Mouse (Mus musculus): ENCODE data around the gene Atp1a1. TPM values are rescaled to one million over a fixed set of nuclear protein-coding genes. Genes with fewer than 3 reads are reported as not detected.

Atp1a1 gene
- polyA plus RNA-seq, 1 experiment from 2014 or later, result 434 TPM

GRCm38 (mm10) chr3:101606861-101607455, 2.5 kb upstream of the Atp1a1 start:
- Histone ChIP-seq H3K9me3 (replicated peaks; ENCODE audit: control insufficient read depth, low read length) (no peaks in the 10 kb centered on the region), H3K4me2 (no peak overlapping the region), H3K4me3 (ENCODE audit: low read depth, low read length) (no peak overlapping the region), H3K27me3 (ENCODE audit: control insufficient read depth, insufficient read depth, low read length) (no peaks in the 10 kb centered on the region), H3K4me1 (ENCODE audit: control insufficient read depth, insufficient read depth, low read length) (peaks cover 18% of the 10 kb centered on the region), H3K27ac (ENCODE audit: low read depth, low read length) (no peak overlapping the region), H3K36me3 (ENCODE audit: control insufficient read depth, insufficient read depth, low read length) (no peaks in the 10 kb centered on the region), H3K9ac (ENCODE audit: low read depth, low read length) (no peak overlapping the region)
- ATAC-seq (replicated peaks; ENCODE audit: insufficient number of reproducible peaks, low FRiP score, low TSS enrichment), result no peak
- 75% methylated on average over 7 of the region's 7 CpGs for WGBS (ENCODE audit: insufficient replicate concordance)

GRCm38 (mm10) chr3:101605721-101606120, 1.2 kb upstream of the Atp1a1 start:
- Histone ChIP-seq H3K27me3 (ENCODE audit: control insufficient read depth, insufficient read depth, low read length) (no peaks in the 10 kb centered on the region), H3K4me3 (ENCODE audit: low read depth, low read length) (no peak overlapping the region), H3K27ac (ENCODE audit: low read depth, low read length) (no peak overlapping the region), H3K9ac (ENCODE audit: low read depth, low read length) (no peak overlapping the region), H3K9me3 (replicated peaks; ENCODE audit: control insufficient read depth, low read length) (no peaks in the 10 kb centered on the region), H3K36me3 (ENCODE audit: control insufficient read depth, insufficient read depth, low read length) (no peaks in the 10 kb centered on the region), H3K4me2 (no peak overlapping the region; the same call in 1 of the 2 replicates), H3K4me1 (ENCODE audit: control insufficient read depth, insufficient read depth, low read length) (peaks cover 28% of the 10 kb centered on the region)
- ATAC-seq (replicated peaks; ENCODE audit: insufficient number of reproducible peaks, low FRiP score, low TSS enrichment), result no peak
- WGBS (ENCODE audit: insufficient replicate concordance), result 26% methylated on average over 2 of the region's 2 CpGs

DNA sequence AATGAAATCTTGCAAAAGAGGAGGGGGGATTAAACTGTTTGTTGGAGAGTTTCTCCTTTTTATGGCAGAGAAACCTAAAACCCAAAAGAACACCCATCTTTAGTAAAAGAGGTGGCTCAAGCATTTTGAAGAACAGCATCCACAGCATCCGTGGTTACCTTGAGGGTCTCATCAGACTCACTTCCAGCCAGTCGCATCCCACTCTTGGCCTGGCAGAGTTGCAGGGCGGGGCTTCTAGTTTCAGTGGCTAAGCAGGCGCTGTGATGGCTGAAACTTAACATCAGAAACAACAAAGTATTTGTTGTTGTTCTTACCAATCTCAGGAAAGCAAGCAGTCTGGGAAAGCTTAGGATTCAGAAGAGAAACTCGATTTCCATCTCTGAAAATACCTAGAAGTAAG, 807 bp upstream of the Atp1a1 start:
- 10% methylated on average over 5 of the region's 5 CpGs for WGBS (ENCODE audit: insufficient replicate concordance)
- peaks cover 32% of the 10 kb centered on the region for H3K4me1 ChIP-seq (ENCODE audit: control insufficient read depth, insufficient read depth, low read length)
- H3K27ac ChIP-seq (ENCODE audit: low read depth, low read length), result peak overlapping the region; percentile 100; the same call in 1 of the 2 replicates
- H3K27me3 ChIP-seq (ENCODE audit: control insufficient read depth, insufficient read depth, low read length), result no peaks in the 10 kb centered on the region
- ATAC-seq (replicated peaks; ENCODE audit: insufficient number of reproducible peaks, low FRiP score, low TSS enrichment), result no peak
- peak overlapping the region; percentile 98 for H3K4me3 ChIP-seq (ENCODE audit: low read depth, low read length)
- H3K9ac ChIP-seq (ENCODE audit: low read depth, low read length), result 0 out of 2 replicates have a peak overlapping the region, but pooled peaks have one; percentile 100
- peak overlapping the region; percentile 88 for H3K4me2 ChIP-seq
- H3K36me3 ChIP-seq (ENCODE audit: control insufficient read depth, insufficient read depth, low read length), result no peaks in the 10 kb centered on the region
- H3K9me3 ChIP-seq (replicated peaks; ENCODE audit: control insufficient read depth, low read length), result no peaks in the 10 kb centered on the region

GRCm38 (mm10) chr3:101603661-101604549, 579 bp downstream of the Atp1a1 start:
- peak overlapping the region; percentile 100 for H3K27ac ChIP-seq (ENCODE audit: low read depth, low read length)
- H3K9ac ChIP-seq (ENCODE audit: low read depth, low read length), result peak overlapping the region; percentile 100
- no peaks in the 10 kb centered on the region for H3K27me3 ChIP-seq (ENCODE audit: control insufficient read depth, insufficient read depth, low read length)
- under 1% methylated on average over 46 of the region's 68 CpGs for WGBS (ENCODE audit: insufficient replicate concordance)
- H3K9me3 ChIP-seq (replicated peaks; ENCODE audit: control insufficient read depth, low read length), result no peaks in the 10 kb centered on the region
- peak overlapping the region; percentile 98 for H3K4me3 ChIP-seq (ENCODE audit: low read depth, low read length)
- H3K36me3 ChIP-seq (ENCODE audit: control insufficient read depth, insufficient read depth, low read length), result no peaks in the 10 kb centered on the region
- peak overlapping the region; percentile 88 for H3K4me2 ChIP-seq
- peaks cover 46% of the 10 kb centered on the region for H3K4me1 ChIP-seq (ENCODE audit: control insufficient read depth, insufficient read depth, low read length)
- ATAC-seq (replicated peaks; ENCODE audit: insufficient number of reproducible peaks, low FRiP score, low TSS enrichment), result peak; percentile 78

DNA sequence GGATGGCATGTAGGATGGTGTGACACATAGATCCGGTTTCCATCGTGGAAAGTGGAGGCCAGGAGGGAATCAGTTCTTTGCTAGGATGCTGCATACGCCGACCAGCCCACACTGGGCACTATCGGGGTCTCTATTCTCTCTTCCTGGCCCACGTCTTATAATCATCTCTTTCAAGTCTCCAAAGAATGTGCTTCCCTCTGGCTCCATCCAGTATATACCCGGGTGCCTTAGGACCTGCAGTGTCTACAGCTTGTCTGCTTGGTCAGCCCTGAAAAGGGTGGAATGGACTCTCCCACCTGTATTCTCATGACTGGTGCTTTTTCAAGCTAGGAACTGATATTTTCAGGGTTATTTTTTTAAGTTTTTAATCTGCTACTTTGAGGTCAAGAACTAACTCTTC, 1.3 kb downstream of the Atp1a1 start:
- no peak for ATAC-seq (replicated peaks; ENCODE audit: insufficient number of reproducible peaks, low FRiP score, low TSS enrichment)
- H3K9me3 ChIP-seq (replicated peaks; ENCODE audit: control insufficient read depth, low read length), result no peaks in the 10 kb centered on the region
- peak overlapping the region; percentile 88 for H3K4me2 ChIP-seq
- WGBS (ENCODE audit: insufficient replicate concordance), result 14% methylated on average over 7 of the region's 7 CpGs
- H3K9ac ChIP-seq (ENCODE audit: low read depth, low read length), result peak overlapping the region; percentile 100
- H3K4me1 ChIP-seq (ENCODE audit: control insufficient read depth, insufficient read depth, low read length), result peaks cover 53% of the 10 kb centered on the region
- H3K36me3 ChIP-seq (ENCODE audit: control insufficient read depth, insufficient read depth, low read length), result no peaks in the 10 kb centered on the region
- H3K27ac ChIP-seq (ENCODE audit: low read depth, low read length), result peak overlapping the region; percentile 100
- no peaks in the 10 kb centered on the region for H3K27me3 ChIP-seq (ENCODE audit: control insufficient read depth, insufficient read depth, low read length)
- peak overlapping the region; percentile 98 for H3K4me3 ChIP-seq (ENCODE audit: low read depth, low read length)

GRCm38 (mm10) chr3:101602511-101603055, 1.9 kb downstream of the Atp1a1 start:
- no peak for ATAC-seq (replicated peaks; ENCODE audit: insufficient number of reproducible peaks, low FRiP score, low TSS enrichment)
- Histone ChIP-seq H3K27me3 (ENCODE audit: control insufficient read depth, insufficient read depth, low read length) (no peaks in the 10 kb centered on the region), H3K4me2 (peak overlapping the region; percentile 88), H3K4me3 (ENCODE audit: low read depth, low read length) (peak overlapping the region; percentile 98), H3K27ac (ENCODE audit: low read depth, low read length) (peak overlapping the region; percentile 100), H3K4me1 (ENCODE audit: control insufficient read depth, insufficient read depth, low read length) (peaks cover 59% of the 10 kb centered on the region), H3K36me3 (ENCODE audit: control insufficient read depth, insufficient read depth, low read length) (no peaks in the 10 kb centered on the region), H3K9me3 (replicated peaks; ENCODE audit: control insufficient read depth, low read length) (no peaks in the 10 kb centered on the region), H3K9ac (ENCODE audit: low read depth, low read length) (peak overlapping the region; percentile 100)
- 53% methylated on average over 4 of the region's 4 CpGs for WGBS (ENCODE audit: insufficient replicate concordance)

- H3K9ac ChIP-seq (ENCODE audit: low read depth, low read length), result peak overlapping the region; percentile 100
- H3K4me1 ChIP-seq (ENCODE audit: control insufficient read depth, insufficient read depth, low read length), result peaks cover 66% of the 10 kb centered on the region
Observed at GRCm38 (mm10) chr3:101601687-101602086, 2.8 kb downstream of the Atp1a1 start.

GRCm38 (mm10) chr3:101601003-101601525, 3.4 kb downstream of the Atp1a1 start:
- peaks cover 68% of the 10 kb centered on the region for H3K4me1 ChIP-seq (ENCODE audit: control insufficient read depth, insufficient read depth, low read length)
- peak overlapping the region; percentile 98 for H3K4me3 ChIP-seq (ENCODE audit: low read depth, low read length)
- no peaks in the 10 kb centered on the region for H3K9me3 ChIP-seq (replicated peaks; ENCODE audit: control insufficient read depth, low read length)
- peak overlapping the region; percentile 100 for H3K9ac ChIP-seq (ENCODE audit: low read depth, low read length)
- 32% methylated on average over 8 of the region's 8 CpGs for WGBS (ENCODE audit: insufficient replicate concordance)
- no peaks in the 10 kb centered on the region for H3K36me3 ChIP-seq (ENCODE audit: control insufficient read depth, insufficient read depth, low read length)
- peak overlapping the region; percentile 100 for H3K27ac ChIP-seq (ENCODE audit: low read depth, low read length)
- H3K4me2 ChIP-seq, result peak overlapping the region; percentile 88
- ATAC-seq (replicated peaks; ENCODE audit: insufficient number of reproducible peaks, low FRiP score, low TSS enrichment), result no peak
- no peaks in the 10 kb centered on the region for H3K27me3 ChIP-seq (ENCODE audit: control insufficient read depth, insufficient read depth, low read length)

More at GRCm38 (mm10) chr3:101601687-101602086, 2.8 kb downstream of the Atp1a1 start:
- no peaks in the 10 kb centered on the region for H3K36me3 ChIP-seq (ENCODE audit: control insufficient read depth, insufficient read depth, low read length)
- WGBS (ENCODE audit: insufficient replicate concordance), result 16% methylated on average over 4 of the region's 4 CpGs
- peak overlapping the region; percentile 98 for H3K4me3 ChIP-seq (ENCODE audit: low read depth, low read length)
- peak overlapping the region; percentile 100 for H3K27ac ChIP-seq (ENCODE audit: low read depth, low read length)
- no peaks in the 10 kb centered on the region for H3K27me3 ChIP-seq (ENCODE audit: control insufficient read depth, insufficient read depth, low read length)
- no peaks in the 10 kb centered on the region for H3K9me3 ChIP-seq (replicated peaks; ENCODE audit: control insufficient read depth, low read length)
- ATAC-seq (replicated peaks; ENCODE audit: insufficient number of reproducible peaks, low FRiP score, low TSS enrichment), result no peak
- H3K4me2 ChIP-seq, result peak overlapping the region; percentile 88

All from heart, embryonic 11.5 days (tissue).